Mouse (Mus musculus): ENCODE measurements around the gene Calcb. TPM values are rescaled to one million over a fixed set of nuclear protein-coding genes. Genes with fewer than 3 reads are reported as not detected.

Gene Calcb
- total and polyA plus RNA-seq, 2 experiments from 2014 or later = not detected

- no peak for DNase-seq
- Histone ChIP-seq H3K27ac (ENCODE audit: low read depth, low read length) (no peak overlapping the region), H3K9ac (no peak overlapping the region), H3K27me3 (ENCODE audit: insufficient read depth, low read length) (no peaks in the 10 kb centered on the region), H3K4me2 (ENCODE audit: low read depth) (no peak overlapping the region), H3K4me1 (ENCODE audit: insufficient read depth) (no peaks in the 10 kb centered on the region), H3K4me3 (ENCODE audit: low read depth, low read length) (no peak overlapping the region), H3K9me3 (ENCODE audit: low read length) (no peaks in the 10 kb centered on the region), H3K36me3 (ENCODE audit: insufficient read depth) (no peaks in the 10 kb centered on the region)
- no peak for ATAC-seq
- no peak for TF ChIP-seq CTCF (IDR thresholded peaks at IDR 0.05; ENCODE audit: low read depth)
- 75% methylated on average over 2 of the region's 2 CpGs for WGBS
Observed at GRCm38 (mm10) chr7:114753471-114753870, 35.0 kb downstream of the Calcb start.

GRCm38 (mm10) chr7:114754196-114754595, 35.8 kb downstream of the Calcb start:
- 5% methylated on average over 1 of the region's 1 CpGs for WGBS
- no peaks in the 10 kb centered on the region for H3K27me3 ChIP-seq (ENCODE audit: insufficient read depth, low read length)
- no peak overlapping the region for H3K9ac ChIP-seq
- H3K36me3 ChIP-seq (ENCODE audit: insufficient read depth) = no peaks in the 10 kb centered on the region
- no peak overlapping the region for H3K4me3 ChIP-seq (ENCODE audit: low read depth, low read length)
- H3K4me2 ChIP-seq (ENCODE audit: low read depth) = no peak overlapping the region
- ATAC-seq (no peak), DNase-seq (no peak)
- H3K4me1 ChIP-seq (ENCODE audit: insufficient read depth) = no peaks in the 10 kb centered on the region
- no peak for TF ChIP-seq CTCF (IDR thresholded peaks at IDR 0.05; ENCODE audit: low read depth)
- no peaks in the 10 kb centered on the region for H3K9me3 ChIP-seq (ENCODE audit: low read length)
- H3K27ac ChIP-seq (ENCODE audit: low read depth, low read length) = no peak overlapping the region

GRCm38 (mm10) chr7:114754626-114755025, 36.2 kb downstream of the Calcb start:
- ATAC-seq (no peak), DNase-seq (no peak)
- 92% methylated on average over 8 of the region's 8 CpGs for WGBS
- H3K27me3 ChIP-seq (ENCODE audit: insufficient read depth, low read length) = no peaks in the 10 kb centered on the region
- H3K4me3 ChIP-seq (ENCODE audit: low read depth, low read length) = no peak overlapping the region
- TF ChIP-seq CTCF (IDR thresholded peaks at IDR 0.05; ENCODE audit: low read depth) = no peak
- no peak overlapping the region for H3K4me2 ChIP-seq (ENCODE audit: low read depth)
- H3K9ac ChIP-seq = no peak overlapping the region
- H3K36me3 ChIP-seq (ENCODE audit: insufficient read depth) = no peaks in the 10 kb centered on the region
- no peaks in the 10 kb centered on the region for H3K9me3 ChIP-seq (ENCODE audit: low read length)
- no peak overlapping the region for H3K27ac ChIP-seq (ENCODE audit: low read depth, low read length)
- H3K4me1 ChIP-seq (ENCODE audit: insufficient read depth) = no peaks in the 10 kb centered on the region

- no peaks in the 10 kb centered on the region for H3K36me3 ChIP-seq (ENCODE audit: insufficient read depth)
- no peaks in the 10 kb centered on the region for H3K9me3 ChIP-seq (ENCODE audit: low read length)
- no peaks in the 10 kb centered on the region for H3K27me3 ChIP-seq (ENCODE audit: insufficient read depth, low read length)
- no peak overlapping the region for H3K4me2 ChIP-seq (ENCODE audit: low read depth)
- 78% methylated on average over 2 of the region's 2 CpGs for WGBS
- TF ChIP-seq CTCF (IDR thresholded peaks at IDR 0.05; ENCODE audit: low read depth) = no peak
- no peak overlapping the region for H3K27ac ChIP-seq (ENCODE audit: low read depth, low read length)
- DNase-seq (no peak), ATAC-seq (no peak)
- no peak overlapping the region for H3K4me3 ChIP-seq (ENCODE audit: low read depth, low read length)
- no peaks in the 10 kb centered on the region for H3K4me1 ChIP-seq (ENCODE audit: insufficient read depth)
- no peak overlapping the region for H3K9ac ChIP-seq
Observed at GRCm38 (mm10) chr7:114762660-114763059, 44.2 kb downstream of the Calcb start.

- H3K4me1 ChIP-seq (ENCODE audit: insufficient read depth) = no peaks in the 10 kb centered on the region
- no peak overlapping the region for H3K4me2 ChIP-seq (ENCODE audit: low read depth)
- WGBS = 93% methylated on average over 3 of the region's 3 CpGs
- H3K4me3 ChIP-seq (ENCODE audit: low read depth, low read length) = no peak overlapping the region
- H3K27ac ChIP-seq (ENCODE audit: low read depth, low read length) = no peak overlapping the region
- no peak for DNase-seq
- H3K9me3 ChIP-seq (ENCODE audit: low read length) = no peaks in the 10 kb centered on the region
- no peaks in the 10 kb centered on the region for H3K36me3 ChIP-seq (ENCODE audit: insufficient read depth)
- no peak for TF ChIP-seq CTCF (IDR thresholded peaks at IDR 0.05; ENCODE audit: low read depth)
- H3K27me3 ChIP-seq (ENCODE audit: insufficient read depth, low read length) = no peaks in the 10 kb centered on the region
- no peak overlapping the region for H3K9ac ChIP-seq
- no peak for ATAC-seq
Observed at GRCm38 (mm10) chr7:114765273-114765672, 46.8 kb downstream of the Calcb start.

GRCm38 (mm10) chr7:114766523-114766922, 48.1 kb downstream of the Calcb start:
- DNase-seq (no peak), ATAC-seq (no peak)
- TF ChIP-seq CTCF (IDR thresholded peaks at IDR 0.05; ENCODE audit: low read depth) = no peak
- H3K4me2 ChIP-seq (ENCODE audit: low read depth) = no peak overlapping the region
- H3K9me3 ChIP-seq (ENCODE audit: low read length) = no peaks in the 10 kb centered on the region
- H3K27me3 ChIP-seq (ENCODE audit: insufficient read depth, low read length) = no peaks in the 10 kb centered on the region
- no peaks in the 10 kb centered on the region for H3K36me3 ChIP-seq (ENCODE audit: insufficient read depth)
- WGBS = 90% methylated on average over 3 of the region's 3 CpGs
- H3K4me3 ChIP-seq (ENCODE audit: low read depth, low read length) = no peak overlapping the region
- H3K9ac ChIP-seq = no peak overlapping the region
- H3K4me1 ChIP-seq (ENCODE audit: insufficient read depth) = no peaks in the 10 kb centered on the region
- H3K27ac ChIP-seq (ENCODE audit: low read depth, low read length) = no peak overlapping the region

GRCm38 (mm10) chr7:114768516-114768915, 50.1 kb downstream of the Calcb start:
- ATAC-seq (no peak), DNase-seq (no peak)
- WGBS = 91% methylated on average over 5 of the region's 5 CpGs

GRCm38 (mm10) chr7:114769041-114769440, 50.6 kb downstream of the Calcb start:
- no peak overlapping the region for H3K9ac ChIP-seq
- H3K4me2 ChIP-seq (ENCODE audit: low read depth) = no peak overlapping the region
- H3K36me3 ChIP-seq (ENCODE audit: insufficient read depth) = no peaks in the 10 kb centered on the region
- no peaks in the 10 kb centered on the region for H3K9me3 ChIP-seq (ENCODE audit: low read length)
- WGBS = 89% methylated on average over 4 of the region's 4 CpGs
- ATAC-seq (no peak), DNase-seq (no peak)
- no peak overlapping the region for H3K4me3 ChIP-seq (ENCODE audit: low read depth, low read length)
- H3K27ac ChIP-seq (ENCODE audit: low read depth, low read length) = no peak overlapping the region
- no peaks in the 10 kb centered on the region for H3K27me3 ChIP-seq (ENCODE audit: insufficient read depth, low read length)
- H3K4me1 ChIP-seq (ENCODE audit: insufficient read depth) = no peaks in the 10 kb centered on the region
- no peak for TF ChIP-seq CTCF (IDR thresholded peaks at IDR 0.05; ENCODE audit: low read depth)

More at GRCm38 (mm10) chr7:114768516-114768915, 50.1 kb downstream of the Calcb start:
- H3K4me1 ChIP-seq (ENCODE audit: insufficient read depth) = no peaks in the 10 kb centered on the region
- no peak overlapping the region for H3K9ac ChIP-seq
- no peak overlapping the region for H3K27ac ChIP-seq (ENCODE audit: low read depth, low read length)
- no peaks in the 10 kb centered on the region for H3K36me3 ChIP-seq (ENCODE audit: insufficient read depth)
- H3K4me3 ChIP-seq (ENCODE audit: low read depth, low read length) = no peak overlapping the region
- no peak for TF ChIP-seq CTCF (IDR thresholded peaks at IDR 0.05; ENCODE audit: low read depth)
- H3K27me3 ChIP-seq (ENCODE audit: insufficient read depth, low read length) = no peaks in the 10 kb centered on the region
- no peak overlapping the region for H3K4me2 ChIP-seq (ENCODE audit: low read depth)
- H3K9me3 ChIP-seq (ENCODE audit: low read length) = no peaks in the 10 kb centered on the region
